Mouse (Mus musculus) megakaryocyte, adult 5-6 weeks (primary cell): Measurements from ENCODE around the gene Nadsyn1. TPM values are rescaled to one million over a fixed set of nuclear protein-coding genes. Genes with fewer than 3 reads are reported as not detected.

Experiments
- ATAC-seq: 2 replicates; pipeline ENCODE4 v1.8.0; 2016; ENCODE audit warnings: mild to moderate bottlenecking, inconsistent platforms; ENCODE audit not compliant: poor library complexity, severe bottlenecking
- total RNA-seq, 2 experiments: library from RNA; stranded (forward) in 1 of 2; stranded (reverse) in 1 of 2; fragments of 153-499, 151-499 nt in 1 of 2; fragments of 221-1000, 200-1000 nt in 1 of 2; gene quantifications; 2 replicates each; pipeline versions ENCODE4 v1.2.3 to v1.2.4; 2015 to 2017

The Nadsyn1 gene
- total RNA-seq, 2 experiments from 2014 or later = 4.4 to 7.5 TPM

DNA sequence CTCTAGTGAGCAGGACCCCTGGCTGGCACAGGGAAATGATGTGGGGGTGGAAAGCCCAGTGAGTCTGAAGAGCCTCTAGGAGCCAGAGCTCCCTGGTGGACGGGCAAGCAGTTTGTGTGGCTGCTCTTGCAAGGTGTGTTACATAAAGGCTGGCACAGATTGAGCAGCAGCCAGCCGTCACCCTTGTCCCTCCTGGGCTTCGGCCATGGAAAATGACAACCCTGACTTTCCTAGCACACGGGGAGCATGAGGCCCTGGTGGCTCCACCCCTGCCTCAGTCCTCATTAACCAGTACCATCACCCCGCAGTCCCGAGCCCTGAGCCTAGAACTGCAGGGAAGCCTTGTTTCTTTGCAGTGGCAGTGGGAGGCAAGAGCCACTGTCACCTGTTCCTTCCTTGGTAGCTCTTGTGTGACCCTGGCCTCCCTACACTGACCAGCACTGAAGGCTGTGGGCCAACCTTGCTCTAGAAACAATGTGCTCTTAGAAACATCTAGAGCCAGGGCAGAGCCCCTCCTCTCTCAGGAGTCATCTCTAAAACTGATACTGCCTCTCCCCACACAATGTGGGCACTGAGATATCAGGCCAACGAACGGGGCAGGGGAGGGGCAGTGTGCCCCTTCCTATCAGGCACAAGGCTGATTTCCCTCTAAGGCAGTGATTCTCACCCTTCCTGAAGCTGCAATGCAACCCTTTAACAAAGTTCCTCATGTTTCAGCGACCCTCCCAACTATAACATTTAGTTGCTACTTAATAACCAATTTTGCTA, 67.1 kb downstream of the Nadsyn1 start:
- ATAC-seq = no peak

DNA sequence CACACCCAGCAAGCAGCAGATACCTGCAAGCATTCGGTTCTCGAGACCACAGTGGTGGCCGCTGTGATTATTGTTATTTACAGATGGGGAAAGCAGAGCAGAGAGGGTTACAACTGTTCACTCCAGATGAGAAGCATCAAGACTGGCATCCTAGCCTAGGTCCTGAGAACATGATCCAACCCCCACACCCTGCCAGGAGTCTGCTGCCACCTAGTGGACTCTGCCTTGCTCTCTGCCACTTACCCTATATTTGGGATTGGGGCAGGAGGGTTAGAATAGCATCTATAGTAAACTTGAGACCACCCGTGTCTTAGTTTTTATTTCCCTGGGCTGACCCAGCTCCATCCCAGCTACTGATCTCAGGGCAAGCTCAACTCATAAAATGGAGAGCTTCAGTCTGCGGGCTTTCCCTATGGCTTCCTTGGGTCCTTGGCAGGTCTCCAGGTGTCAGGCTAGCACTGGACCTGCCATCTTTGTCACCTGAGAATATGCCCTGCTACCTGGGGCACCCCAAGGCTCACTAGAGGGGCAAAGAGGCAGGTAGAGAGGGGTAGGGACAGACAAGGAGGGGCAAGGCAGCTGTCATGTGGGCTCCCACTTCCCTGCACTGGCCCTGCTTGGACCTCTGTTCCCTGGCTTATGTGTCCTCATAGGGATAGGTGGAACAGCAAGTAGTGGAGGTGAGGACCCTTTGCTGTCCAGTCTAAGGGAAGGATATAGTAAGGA, 68.5 kb downstream of the Nadsyn1 start:
- ATAC-seq = peak; percentile 50

DNA sequence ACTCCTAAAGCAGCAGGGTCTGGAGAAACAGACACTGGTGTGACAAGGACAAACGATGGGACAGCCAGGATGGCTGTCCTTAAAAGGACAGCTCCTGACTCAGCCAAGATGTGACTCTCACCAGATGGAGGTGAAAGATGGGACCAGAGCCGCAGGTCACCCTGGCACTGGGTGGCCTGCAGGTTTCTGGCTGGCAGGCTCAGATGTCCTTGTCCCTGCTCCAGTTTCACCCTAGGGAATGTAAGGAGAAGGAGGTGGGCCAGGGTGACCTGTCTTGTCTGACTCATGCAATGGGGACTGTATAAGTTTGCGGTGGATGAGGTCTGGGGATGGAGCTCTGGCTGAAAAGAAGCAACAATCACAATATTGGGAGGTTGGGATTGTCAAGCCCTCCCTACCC, 70.0 kb downstream of the Nadsyn1 start:
- no peak for ATAC-seq

DNA sequence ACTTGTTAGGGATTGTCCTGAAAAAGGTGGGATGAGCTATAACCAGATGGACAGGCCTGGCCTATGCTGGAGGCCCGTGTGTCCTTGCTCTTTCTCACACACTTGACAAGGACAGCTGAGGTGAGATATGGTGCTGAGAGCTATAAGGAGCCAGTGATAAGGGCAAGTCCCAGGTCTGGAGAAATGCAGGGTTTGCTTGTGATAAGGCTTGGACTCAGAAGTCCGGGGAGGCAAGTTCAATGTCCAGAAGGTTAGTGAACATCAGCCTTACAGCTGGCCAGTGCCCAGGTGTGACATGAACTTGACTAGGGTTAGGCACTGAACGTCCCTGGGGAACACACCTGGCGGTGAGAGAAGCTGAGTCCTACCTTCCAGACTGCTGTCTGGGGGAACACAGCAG, 70.6 kb downstream of the Nadsyn1 start:
- no peak for ATAC-seq

DNA sequence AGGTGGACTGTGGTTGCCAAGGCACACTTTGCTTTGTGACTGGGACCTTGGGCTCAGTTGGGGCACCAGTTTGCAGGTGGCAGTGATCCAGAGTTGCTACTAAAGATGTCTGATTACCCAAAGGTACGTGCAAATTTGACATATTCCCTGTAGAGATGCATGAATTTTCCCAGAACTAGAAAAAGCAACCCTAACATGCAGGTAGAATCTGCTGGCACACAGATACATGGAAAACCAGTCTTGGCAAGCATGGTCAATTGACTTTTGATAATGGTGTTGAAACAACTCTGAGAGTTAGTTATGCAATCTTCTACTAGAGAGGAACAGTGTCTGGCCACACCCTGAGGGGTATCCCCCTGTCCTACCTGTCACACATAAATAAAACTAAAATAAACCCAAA, 71.3 kb downstream of the Nadsyn1 start:
- ATAC-seq = 0 out of 2 replicates have a peak, but pooled peaks have one; percentile 39

DNA sequence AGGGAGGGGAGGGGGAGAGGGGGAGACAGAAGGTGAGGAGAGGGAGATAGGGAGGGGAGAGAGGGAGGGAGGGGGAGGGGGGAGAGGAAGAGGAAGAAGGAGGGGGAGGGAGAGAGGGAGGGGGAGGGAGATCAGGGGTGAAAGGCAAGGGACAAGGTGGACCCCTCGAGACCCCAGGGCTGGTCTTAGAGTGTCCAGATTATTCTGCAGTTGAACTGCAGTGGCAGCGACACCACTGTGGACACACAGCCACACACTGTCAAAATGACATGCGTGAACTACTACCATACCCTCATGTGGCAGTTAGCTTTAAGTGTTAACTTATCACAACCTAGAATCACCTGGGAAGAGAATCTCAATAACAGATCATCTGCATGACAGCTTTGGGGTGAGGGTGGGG, 73.6 kb downstream of the Nadsyn1 start:
- no peak for ATAC-seq

DNA sequence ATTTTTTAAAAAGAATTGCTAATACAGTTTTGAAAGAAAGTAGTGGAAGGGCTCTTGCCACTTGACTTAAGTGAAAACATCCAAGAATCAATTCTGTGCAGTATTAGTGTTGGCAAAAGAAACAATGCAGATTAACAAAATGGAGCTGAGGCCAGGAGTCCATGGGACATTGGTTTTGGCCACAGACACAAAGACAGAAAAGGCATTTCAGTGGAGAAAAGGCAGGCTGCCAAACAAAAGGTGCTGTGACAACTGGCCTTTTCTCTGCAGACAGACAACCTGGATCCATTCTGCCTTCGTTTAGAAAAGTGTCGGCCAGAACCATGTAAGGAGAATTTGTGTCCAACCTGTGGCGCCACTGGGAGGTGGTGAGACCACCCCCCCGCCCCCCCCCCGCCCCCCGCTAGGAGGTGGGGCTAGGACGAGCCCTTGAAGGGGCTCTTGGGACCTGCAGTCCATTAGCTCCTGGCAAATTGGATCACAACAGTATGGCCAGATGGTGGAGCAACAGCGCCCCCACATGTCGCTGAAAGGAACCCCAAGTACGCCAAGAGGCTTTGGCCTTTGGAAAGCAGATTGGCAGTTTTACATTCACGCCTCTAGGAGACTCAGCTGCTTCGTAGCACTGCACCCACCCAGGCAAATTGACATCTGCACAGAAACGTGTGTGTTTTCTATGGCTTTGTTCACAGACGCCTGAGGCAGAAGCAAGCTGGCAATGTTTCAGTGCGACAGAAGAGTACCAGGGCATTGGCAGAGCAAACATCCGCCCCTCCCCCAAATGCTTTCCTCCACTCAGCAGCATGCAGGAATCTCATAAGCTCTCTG, 74.4 kb downstream of the Nadsyn1 start:
- peak; percentile 84 for ATAC-seq

Other genes starting within 250 kb of the Nadsyn1 start
- gene Cars, start 222.8 kb downstream of the Nadsyn1 start, total RNA-seq (2015) = 27.5 and 31.5 TPM in 2 replicates
- gene Cars, start 222.8 kb downstream of the Nadsyn1 start, total RNA-seq (2017) = 39.8 and 45.1 TPM in 2 replicates
- 5.7 and 8.4 TPM in 2 replicates for gene Tnfrsf26, start 194.1 kb downstream of the Nadsyn1 start, total RNA-seq (2015)
- 4.5 and 5.4 TPM in 2 replicates for gene Tnfrsf26, start 194.1 kb downstream of the Nadsyn1 start, total RNA-seq (2017)
- 2.1 and 3.5 TPM in 2 replicates for gene Tnfrsf22, start 173.2 kb downstream of the Nadsyn1 start, total RNA-seq (2015)
- 1.7 and 3.5 TPM in 2 replicates for gene Tnfrsf22, start 173.2 kb downstream of the Nadsyn1 start, total RNA-seq (2017)
- 4.9 and 6.3 TPM in 2 replicates for gene Tnfrsf23, start 137.0 kb downstream of the Nadsyn1 start, total RNA-seq (2015)
- gene Tnfrsf23, start 137.0 kb downstream of the Nadsyn1 start, total RNA-seq (2017) = 2.2 and 4.3 TPM in 2 replicates
- gene Osbpl5, start 65.9 kb downstream of the Nadsyn1 start, total RNA-seq (2015) = 1.5 and 3.5 TPM in 2 replicates
- gene Osbpl5, start 65.9 kb downstream of the Nadsyn1 start, total RNA-seq (2017) = 1.5 and 8.3 TPM in 2 replicates
- not detected in 2 replicates for gene Mrgprg, start 55.9 kb downstream of the Nadsyn1 start, total RNA-seq (2015)
- not detected in 2 replicates for gene Mrgprg, start 55.9 kb downstream of the Nadsyn1 start, total RNA-seq (2017)
- gene Mrgpre, start 38.3 kb downstream of the Nadsyn1 start, total RNA-seq (2015) = 0.05 TPM in 1 of 2 replicates, not detected in the other
- not detected in 2 replicates for gene Mrgpre, start 38.3 kb downstream of the Nadsyn1 start, total RNA-seq (2017)
- gene Dhcr7, start 296 bp upstream of the Nadsyn1 start, total RNA-seq (2015) = 11.4 and 13.1 TPM in 2 replicates
- 3.0 and 6.1 TPM in 2 replicates for gene Dhcr7, start 296 bp upstream of the Nadsyn1 start, total RNA-seq (2017)
- not detected in 2 replicates for gene Gm498, start 44.0 kb upstream of the Nadsyn1 start, total RNA-seq (2015)
- gene Gm498, start 44.0 kb upstream of the Nadsyn1 start, total RNA-seq (2017) = not detected in 2 replicates
- gene Shank2, start 179.1 kb upstream of the Nadsyn1 start, total RNA-seq (2015) = not detected in 2 replicates
- 0.18 TPM in 1 of 2 replicates, not detected in the other for gene Shank2, start 179.1 kb upstream of the Nadsyn1 start, total RNA-seq (2017)